Mouse (Mus musculus) C3H10T1/2 (cell line): ENCODE measurements around the gene Cdhr3. TPM values are rescaled to one million over a fixed set of nuclear protein-coding genes. Genes with fewer than 3 reads are reported as not detected.

ENCODE experiments used
- polyA plus RNA-seq, 2 experiments: library from polyadenylated mRNA; unstranded; fragments of >200 nt; fragmentation: generic; extraction: Trizol; gene quantifications; one replicate each; pipeline ENCODE4 v1.2.1; 2012; ENCODE audit warnings: missing spikeins in 2 of 2

The Cdhr3 gene
- polyA plus RNA-seq = not detected

GRCm38 (mm10) chr12:33092775-33093174 lies at the start of gene Cdhr3:
Gene Cdhr3, minus strand, starts transcription at chr12:33092875.

Other genes starting within 250 kb of the Cdhr3 start
- gene Sypl, start 139.0 kb downstream of the Cdhr3 start, polyA plus RNA-seq = 10 to 100 TPM; 11.1 to 19.2 TPM
- 1 to 10 TPM; 1.8 to 8.4 TPM for gene Atxn7l1, start 54.8 kb upstream of the Cdhr3 start, polyA plus RNA-seq